Mouse (Mus musculus): ENCODE measurements at regions not wholly inside any gene's neighbourhood (a gene's known extent, or its start where the extent isn't known, plus 50 kb on each side); places are given as distances from the start of the nearest gene placed in this dataset.

- TF ChIP-seq CTCF (IDR thresholded peaks at IDR 0.05; ENCODE audit: low read depth) (no peak), EP300 (IDR thresholded peaks at IDR 0.05; ENCODE audit: low read depth) (no peak)
Observed at GRCm38 (mm10) chr19:60148313-60148965, 78.1 kb downstream of the Fam204a start.

Data from liver, embryonic 14.5 days (tissue).